Mouse (Mus musculus) kidney, adult 8-10 months (tissue): Measurements from ENCODE around the gene Scamp1.

Experiments
- DNase-seq, 2 experiments: peaks; one replicate each; pipeline ENCODE4 v3.0.0; 2022

Gene Scamp1

DNA sequence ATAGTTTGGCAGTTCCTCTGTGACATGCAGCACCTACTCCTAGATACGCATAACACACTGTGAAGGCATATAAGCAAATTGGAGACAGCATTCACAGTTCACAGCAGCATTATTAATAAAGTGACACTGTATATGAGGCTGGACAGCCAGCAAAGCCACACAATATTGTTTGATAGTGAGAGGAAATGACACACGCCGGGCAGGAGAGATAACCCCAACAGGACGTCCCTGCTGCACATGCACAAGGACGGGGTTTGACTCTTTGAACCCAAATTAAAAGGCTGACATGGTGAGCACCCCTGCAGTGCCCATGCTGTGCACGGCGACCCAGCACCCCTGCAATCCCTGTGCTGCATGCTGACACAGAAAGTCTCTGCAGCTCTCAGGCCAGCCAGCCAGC lies 17.5 kb downstream of the Scamp1 start:
- no peak for DNase-seq

DNA sequence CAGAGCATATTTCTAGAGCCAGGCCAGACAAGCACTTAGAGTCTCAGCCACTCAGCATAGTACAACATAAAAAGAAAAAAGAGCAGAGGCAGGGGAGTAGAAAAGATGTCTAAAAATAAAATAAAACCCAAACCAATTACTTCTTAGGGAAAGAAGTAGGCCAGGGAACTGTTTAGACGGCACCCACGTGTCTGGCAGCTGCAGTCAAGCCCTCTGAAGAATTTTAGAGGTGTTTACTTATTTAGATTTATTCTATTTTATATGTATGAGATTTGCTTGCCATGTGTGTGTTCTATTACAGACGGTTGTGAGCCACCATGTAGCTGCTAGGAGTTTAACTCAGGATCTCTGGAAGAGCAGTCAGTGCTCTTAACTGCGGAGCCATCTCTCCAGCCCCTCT lies 18.5 kb downstream of the Scamp1 start:
- DNase-seq = no peak

DNA sequence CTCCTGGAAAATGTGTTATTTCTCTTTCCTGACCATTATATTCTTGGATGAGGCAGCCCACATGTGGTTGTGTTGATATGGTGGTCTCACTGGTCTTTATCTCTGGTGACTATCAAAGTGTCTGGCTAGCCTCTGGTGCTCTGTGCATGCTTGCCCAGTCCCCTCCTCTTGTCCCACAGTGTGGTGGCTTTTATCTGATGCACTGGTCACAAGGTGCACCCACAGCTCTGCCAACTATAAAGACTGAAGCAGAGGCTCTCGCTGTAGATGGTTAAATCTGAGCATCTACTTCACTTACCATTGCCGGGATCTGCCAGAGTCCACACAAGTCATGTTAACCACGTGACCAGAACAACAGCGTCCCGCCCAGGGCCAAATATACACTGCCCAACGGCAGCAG lies 19.1 kb downstream of the Scamp1 start:
- DNase-seq = no peak

DNA sequence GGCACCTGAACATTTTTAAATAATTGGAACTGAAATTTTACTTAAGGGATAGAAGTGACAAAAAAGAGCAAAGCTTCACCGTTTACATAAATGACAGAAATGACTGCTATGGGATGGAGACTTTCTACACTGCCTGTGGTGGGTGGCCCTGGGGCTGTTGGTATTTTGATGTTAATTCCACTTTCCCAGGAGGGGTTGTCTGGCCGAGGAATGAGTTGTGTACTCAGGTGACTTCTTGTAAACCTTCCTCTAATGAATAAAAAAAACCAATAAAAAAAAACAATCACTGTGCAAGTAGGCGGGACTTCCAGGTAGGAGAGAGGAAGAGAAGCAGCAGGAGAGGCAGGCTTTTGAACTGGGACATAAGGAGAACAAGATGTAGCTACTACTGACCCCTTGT lies 20.4 kb downstream of the Scamp1 start:
- DNase-seq = no peak

DNA sequence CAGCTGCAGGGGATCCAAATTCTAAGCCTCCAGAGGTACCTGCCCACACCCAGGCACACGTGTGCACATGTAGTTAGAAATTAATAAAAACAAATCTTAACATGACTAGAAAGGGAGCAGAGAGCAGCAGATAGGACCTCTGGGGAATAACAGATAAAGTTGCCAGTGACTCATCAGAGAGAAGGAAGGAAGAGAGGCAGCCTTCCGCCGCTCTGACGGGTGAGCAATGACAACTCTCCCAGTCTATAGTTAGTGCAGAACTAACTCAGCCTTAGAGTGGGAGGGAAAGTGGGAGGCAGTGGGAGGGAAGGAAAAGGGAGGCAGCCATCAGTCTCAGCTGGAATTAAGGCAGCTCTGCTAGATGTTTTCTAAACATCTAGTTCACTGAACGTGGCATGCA lies 21.7 kb downstream of the Scamp1 start:
- DNase-seq = no peak

DNA sequence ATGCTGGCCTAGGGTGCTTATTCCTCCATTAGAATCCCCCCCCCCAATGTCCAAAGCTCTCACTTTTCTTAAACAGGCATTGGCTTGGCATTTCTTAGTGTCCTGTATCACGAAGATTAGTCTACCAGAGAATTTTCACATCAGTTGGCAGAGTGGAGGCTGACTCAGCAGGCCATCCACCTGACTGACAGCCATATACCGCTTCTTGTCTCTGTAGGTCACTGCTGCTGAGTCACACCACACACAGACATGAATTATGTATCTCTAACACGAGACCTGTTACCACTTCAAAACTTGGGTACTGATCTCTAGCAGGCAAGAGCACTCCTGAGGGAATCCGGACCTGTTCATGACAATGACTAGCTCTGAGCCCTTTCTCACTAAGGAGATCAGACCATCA lies 23.1 kb downstream of the Scamp1 start:
- DNase-seq = no peak

DNA sequence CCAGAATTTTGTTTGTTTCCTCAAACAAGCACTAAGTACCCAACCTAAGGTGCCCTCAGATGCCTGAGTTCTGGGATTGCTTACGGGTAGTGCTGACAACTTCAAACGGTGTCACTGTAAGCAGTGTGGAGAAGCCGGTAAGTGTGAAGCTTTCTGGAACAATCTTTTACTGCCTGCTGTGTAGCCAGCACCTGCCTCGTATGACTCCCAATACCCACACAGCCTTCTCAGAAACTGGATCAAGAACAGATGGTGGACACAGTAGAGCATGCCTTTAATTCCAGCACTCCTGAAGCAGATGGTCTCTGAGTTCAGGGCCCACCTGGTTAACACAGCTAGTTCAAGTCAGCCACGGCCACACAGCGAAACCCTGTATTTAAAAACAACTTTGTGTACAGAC lies 24.0 kb downstream of the Scamp1 start:
- DNase-seq = no peak

DNA sequence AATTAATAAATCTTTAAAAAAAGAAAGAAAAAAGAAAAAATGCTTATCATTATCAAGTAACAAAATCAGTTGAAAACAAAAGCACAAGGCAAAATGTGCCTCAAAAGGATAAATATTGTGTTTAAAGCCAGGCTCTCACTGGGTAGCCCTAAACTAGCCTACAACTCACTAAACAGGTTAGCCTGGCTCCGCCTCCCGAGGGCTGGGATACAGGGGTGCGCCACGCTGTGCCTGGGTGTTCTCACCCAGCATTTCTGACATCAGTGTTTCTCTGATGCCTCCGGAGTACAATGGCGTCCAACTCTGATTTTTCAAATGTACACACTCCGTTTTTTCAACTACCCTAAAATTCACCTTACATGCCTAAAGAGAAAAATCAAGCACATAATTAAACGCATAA lies 24.7 kb downstream of the Scamp1 start:
- no peak for DNase-seq

DNA sequence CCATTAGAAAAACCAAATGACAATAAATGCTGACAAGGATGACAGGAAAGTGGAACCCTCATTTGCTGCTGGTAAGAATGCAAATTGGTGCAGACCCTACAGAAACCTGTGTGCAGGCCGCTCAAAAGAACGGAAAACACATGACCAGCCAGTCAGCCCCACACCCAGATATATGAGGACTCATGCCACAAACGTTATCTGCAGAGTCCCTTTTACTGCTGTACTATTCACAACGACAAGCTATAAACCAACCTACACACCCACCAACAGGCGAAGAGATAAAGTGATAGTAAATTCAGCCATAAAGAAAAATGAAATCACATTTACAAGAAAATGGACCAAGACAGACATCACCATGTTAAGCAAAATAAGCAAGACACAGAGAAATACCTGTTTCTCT lies 26.4 kb downstream of the Scamp1 start:
- DNase-seq = no peak

DNA sequence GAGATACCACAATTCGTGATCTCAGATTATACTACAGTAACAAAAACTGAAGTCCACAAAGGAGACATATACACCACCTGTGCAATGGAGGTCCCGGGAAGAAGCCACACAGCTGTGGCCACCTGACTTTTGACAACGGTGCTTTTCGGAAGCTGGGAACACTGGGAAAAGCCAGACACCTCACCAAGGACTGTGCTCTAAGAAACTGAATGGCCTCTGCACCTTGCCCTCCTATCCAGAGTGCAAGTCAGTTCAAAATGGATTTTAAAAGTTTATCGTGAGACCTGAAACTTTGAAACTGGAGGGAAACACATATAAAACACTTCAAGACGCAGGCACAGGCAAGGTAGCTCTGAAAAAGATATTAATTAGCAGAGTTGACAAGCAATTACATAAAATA lies 27.1 kb downstream of the Scamp1 start:
- peak; percentile 30 to 36 for DNase-seq

DNA sequence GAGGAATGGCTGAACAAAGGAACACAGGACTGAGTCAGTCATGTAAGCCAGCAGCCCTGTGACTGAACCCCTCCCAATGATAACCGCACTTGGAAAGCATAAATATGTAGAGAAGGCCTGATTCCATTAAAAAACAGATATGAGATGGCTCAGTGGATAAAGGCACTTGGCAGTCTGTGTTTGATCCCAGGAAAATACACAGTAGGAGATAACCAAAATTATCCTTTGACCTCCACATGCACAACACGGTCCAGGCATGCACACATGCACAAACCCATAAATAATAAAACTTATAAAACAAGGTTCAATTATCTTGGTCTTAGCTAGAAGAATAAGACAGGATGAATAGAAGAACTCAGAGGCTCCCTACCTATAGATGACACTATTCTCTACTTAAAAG lies 27.9 kb downstream of the Scamp1 start:
- DNase-seq = no peak

DNA sequence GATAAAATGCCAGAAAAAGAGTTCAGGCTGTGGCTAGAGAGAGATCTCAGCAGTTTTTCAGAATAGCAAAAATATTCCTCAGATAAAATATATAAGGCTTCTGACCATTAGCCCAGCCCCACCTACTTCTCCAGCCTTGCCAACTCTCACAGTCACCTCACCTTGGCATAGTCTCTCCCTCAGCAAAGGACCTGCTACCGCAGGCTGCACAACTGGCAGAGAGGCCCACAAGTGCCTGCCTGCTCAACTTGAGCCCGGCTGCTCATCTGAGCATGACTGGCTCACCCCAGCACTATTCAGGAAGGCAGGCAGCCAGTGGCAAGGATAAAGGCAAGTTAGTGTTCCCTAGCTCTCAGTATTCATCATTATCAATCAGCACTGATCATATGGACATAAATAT lies 30.5 kb downstream of the Scamp1 start:
- DNase-seq = peak; percentile 49 to 51

DNA sequence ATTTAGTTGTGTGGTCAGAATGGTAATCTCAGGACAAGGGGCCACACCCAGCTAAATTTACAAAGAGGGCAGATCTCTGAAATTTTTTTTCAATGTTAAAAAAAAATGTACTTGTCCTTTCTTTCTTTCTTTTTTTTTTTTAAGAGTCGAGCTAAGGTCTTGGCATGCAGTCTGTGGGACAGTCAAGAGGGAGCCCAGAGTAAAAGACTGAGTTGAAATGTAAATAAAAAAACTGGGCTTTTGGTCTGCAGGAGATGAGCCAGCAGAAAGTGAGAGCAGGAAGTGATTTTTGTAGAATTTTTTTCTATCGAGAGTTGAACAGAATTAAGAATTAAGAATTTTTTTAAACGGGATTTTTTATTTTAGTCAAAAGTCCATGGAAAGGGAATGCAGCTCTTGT lies 31.4 kb downstream of the Scamp1 start:
- no peak for DNase-seq

DNA sequence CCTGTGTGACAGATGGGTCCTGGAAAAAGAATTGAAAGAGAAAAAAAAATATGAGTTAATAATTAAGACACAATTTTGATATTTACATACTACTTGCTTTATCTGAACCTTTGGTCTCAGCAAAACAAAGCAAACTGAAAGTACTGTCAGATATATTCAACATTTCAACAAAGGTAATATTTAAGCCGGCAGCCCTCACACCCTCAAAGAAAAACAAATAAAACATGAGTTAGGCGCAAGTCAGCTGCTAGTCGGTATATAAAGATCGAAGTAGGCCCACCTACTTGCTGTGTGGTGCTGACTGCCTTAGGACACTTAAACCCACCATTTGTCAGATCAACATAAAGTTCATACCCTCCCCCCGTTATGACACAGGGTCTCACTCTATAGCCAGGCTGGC lies 32.6 kb downstream of the Scamp1 start:
- no peak for DNase-seq

DNA sequence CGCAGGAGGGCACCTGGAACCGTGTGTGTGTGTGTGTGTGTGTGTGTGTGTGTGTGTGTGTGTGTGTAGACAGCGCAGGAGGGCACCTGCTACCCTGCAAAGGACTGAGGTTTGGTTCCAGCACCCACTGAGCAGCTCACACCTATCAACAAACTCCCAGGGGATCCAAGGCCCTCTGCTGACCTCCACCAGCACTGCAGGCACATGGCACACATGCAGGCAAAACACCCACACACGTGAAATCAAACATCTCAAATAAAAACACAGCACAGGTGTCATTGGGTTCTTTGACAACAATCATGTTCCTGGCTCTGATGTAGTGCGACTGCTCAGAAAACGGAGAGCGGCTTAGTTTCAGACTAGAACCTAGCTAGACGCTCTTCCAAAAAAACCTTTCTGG lies 34.9 kb downstream of the Scamp1 start:
- no peak for DNase-seq

DNA sequence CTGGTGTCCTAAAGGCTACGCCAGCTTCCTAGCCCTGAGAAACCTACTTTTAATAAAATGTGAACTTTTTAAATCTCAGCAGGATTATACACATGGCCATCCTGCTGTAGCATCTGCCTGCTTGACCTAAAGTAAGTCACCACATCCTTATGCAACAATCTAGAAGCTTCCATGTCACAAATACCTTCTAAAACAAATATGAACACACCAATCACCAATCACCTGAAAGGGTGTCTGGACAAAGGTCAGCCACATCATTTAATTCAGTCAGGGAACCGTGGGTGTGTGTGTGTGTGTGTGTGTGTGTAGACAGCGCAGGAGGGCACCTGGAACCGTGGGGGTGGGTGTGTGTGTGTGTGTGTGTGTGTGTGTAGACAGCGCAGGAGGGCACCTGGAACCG lies 35.5 kb downstream of the Scamp1 start:
- no peak for DNase-seq

DNA sequence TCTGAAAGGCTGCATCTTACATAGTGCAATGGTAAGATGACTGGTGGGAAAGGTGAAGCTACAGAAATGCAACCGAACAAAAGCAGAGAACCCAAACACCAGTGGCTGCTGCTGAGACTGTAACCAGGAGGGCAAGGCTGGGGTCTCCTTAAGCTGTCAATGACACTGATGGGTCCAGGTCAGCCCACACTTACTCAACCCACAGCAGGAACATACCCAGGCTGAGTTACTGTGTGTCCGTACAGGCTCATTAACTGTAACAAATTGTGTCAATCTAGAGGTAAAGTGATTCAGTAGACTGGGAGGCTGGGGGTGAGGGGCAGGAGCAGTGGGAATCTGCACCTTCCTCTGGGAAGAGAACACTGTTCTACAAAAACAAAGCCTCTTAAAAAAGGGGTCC lies 42.8 kb downstream of the Scamp1 start:
- DNase-seq = no peak

DNA sequence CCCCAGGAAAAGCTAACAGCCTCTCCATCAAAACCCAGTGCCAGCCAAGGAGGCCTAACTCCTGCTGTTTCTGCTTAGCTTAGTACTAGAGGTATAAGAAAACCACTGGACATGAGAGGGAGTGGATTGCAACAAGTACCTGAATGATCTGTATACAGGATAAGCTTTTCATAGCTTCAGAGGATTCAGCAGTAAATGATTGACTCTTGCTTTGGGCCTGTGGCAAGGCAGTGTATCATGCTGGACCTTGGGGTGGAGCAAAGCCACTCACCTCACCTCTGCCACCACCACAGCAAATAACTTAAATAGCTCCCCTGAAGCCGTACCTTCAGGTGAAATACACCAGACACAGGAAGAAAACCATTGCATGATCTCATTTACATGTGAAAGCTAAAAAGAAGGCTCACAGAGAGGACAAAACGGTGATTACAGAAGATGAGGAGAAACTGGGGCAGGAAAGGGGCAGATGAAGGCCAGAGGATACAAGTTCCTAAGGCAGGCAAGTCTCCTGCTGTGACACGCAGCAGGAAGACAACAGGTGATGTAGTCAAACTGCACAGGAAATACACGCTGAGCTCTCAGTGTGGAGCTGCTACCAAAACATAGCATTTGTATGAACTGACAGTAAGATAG lies 43.6 kb downstream of the Scamp1 start:
- peak in 1 of 2 experiments; percentile 12 for DNase-seq

DNA sequence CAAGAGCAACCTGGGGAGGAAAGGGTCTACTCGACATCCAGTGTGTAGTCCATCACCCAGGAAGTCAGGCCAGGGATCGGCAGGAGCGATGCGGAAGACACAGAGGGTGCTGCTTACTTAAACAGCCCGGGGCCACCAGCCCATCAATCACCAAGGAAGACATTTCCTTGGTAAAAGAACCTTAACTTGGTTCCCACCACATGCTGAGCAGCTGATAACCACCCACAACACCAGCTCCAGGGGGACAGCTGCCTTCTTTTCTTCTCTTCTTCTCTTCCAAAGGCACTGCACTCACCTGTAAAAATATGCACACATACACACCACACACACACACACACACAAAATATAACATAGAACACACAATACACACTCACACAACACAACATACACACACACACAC lies 44.8 kb downstream of the Scamp1 start:
- no peak for DNase-seq

DNA sequence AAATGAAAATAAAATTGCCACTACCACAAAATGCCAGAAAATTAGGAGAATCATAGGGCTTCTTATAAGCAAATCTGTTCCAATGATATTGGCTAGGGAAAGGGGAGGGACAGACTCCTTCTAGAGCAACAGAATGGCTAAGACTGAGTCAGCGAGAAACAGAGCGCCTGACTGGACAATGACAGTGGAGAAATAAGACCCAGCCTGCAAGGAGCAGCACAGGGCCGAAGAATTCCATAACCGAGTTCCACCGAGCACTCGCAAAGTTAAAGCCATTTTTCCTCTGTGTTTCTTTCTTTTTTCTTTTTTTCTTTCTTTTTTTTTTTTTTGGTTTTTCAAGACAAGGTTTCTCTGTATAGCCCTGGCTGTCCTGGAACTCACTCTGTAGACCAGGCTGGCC lies 45.5 kb downstream of the Scamp1 start:
- DNase-seq = no peak

DNA sequence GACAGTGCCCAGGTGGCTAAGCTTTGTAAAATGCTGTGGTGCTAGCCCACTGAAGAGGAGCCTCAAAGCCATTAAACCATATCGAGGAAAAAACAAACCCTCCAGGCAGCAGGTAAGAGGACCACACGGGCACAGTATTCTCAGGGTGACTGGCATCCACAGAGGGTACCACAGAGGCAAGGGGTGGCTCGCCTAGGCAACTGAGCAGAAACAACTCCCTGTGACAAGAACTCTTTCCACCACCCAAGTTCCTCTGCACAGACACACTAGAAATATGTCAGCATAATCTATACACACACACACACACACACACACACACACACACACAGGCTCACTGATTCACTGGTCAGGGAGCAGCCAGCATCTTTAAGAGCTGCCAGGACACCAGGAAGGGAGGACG lies 46.2 kb downstream of the Scamp1 start:
- no peak for DNase-seq

DNA sequence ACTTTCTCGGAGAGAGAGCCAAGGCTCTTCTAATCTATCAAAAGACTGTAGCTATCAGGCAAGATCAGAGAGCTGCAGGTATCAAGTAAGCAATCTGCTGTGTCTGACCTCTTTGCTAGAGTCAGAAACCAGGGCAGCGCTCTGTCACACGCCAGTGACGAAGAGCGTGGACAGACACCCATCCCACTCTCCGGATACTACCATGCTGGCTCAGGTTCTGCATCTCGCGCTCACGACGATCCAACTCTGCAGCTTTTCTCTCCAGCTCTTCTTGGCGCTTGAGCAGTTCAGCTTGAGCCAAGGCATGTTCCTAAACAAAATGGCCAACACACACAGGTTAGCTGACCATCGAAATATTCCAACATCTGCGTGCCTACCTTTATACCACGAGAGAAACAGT lies 53.8 kb downstream of the Scamp1 start:
- DNase-seq = no peak

DNA sequence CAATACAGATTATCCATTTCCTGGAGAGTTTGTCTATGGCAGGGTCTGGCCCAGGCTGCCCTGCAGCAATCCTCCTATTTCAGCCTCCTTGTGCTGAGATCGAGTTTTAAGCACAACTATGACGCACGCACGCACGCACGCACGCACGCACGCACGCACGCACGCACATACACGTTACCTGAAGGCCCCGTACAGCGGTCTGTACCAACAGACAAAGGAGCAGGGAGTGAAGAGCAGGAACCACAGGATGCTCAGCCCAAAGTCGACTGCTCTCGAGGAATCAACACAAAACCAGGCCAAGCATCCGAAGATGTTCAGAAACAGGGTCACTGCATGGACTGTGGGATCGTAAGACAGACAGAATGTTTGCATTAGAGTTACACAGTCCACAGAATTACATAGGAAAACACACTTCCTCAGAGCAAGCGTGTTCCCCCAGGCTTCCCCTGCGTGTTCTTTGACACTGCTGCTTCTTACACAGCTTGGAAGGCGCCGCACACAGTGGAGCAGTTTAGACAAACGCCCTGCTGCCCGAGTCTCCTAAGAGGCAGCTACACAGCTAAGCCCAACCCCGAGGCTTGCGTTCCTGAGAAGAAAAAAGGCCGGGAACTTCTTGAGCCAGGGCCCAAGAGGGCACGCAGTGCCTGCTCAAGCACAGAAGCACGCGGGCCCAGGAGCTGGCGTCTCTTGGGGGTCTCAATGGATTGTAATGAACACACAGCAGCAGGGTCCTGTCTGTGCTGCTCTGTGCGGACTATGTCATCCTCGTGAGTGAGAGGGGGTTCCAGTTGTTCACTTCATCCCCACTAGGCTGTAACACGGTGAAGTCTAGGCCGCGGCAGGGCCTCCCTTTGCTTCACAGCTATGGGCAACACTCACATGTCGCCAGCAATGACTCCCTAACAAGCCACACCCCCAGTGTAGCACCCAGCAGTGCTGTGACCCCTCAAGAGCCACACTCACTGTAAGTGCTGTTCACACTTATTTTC lies 60.6 kb downstream of the Scamp1 start:
- DNase-seq = no peak

DNA sequence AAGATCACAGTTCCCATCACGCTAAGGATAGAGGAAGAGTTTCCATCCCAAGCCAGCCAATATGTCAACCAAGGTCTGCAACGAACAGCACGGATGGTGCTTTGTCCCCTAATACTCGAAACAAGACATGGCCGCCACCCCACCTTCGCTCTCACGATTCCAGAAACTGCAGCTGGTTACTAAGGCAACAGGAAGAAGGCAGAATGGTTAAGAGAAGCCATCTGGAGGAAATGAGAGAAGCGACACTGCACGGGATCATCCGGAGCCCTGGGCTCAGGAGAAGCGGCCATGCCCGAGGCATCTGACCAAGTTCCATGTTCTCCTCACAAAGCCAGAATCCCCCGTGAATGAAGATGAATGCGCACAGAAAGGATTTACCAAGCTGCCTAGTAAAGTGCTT lies 62.0 kb downstream of the Scamp1 start:
- no peak for DNase-seq

DNA sequence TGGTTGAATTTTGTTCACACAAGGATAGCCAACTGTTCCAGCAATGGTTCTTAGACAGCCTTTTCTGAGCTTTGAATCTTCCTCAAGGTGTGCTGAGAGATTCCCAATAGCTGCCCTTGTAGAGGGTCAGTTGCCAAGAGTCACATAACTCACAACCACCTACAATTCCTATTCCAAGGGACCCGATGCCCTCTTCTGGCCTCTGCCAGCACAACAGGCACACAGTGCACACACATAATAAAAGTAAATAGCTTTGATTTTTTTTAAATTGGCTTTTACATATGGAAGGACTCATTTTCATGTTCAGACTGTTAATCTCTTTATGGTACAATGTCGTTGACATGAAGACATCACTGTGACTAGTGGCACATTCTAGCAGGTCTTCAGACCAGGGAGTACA lies 72.9 kb downstream of the Scamp1 start:
- DNase-seq = peak in 1 of 2 experiments; percentile 27
